Mouse (Mus musculus) kidney, adult 8-10 months (tissue): ENCODE measurements around the gene Pde2a.

ENCODE experiments used
- DNase-seq, 2 experiments: peaks; one replicate each; pipeline ENCODE4 v3.0.0; 2022

Gene Pde2a

GRCm38 (mm10) chr7:101477200-101477599, 55.7 kb downstream of the Pde2a start:
- no peak for DNase-seq

- no peak for DNase-seq
Observed at GRCm38 (mm10) chr7:101478099-101478498, 56.6 kb downstream of the Pde2a start.

- no peak for DNase-seq
Observed at GRCm38 (mm10) chr7:101479841-101480240, 58.4 kb downstream of the Pde2a start.

GRCm38 (mm10) chr7:101480671-101481070, 59.2 kb downstream of the Pde2a start:
- no peak for DNase-seq

- peak in 1 of 2 experiments; percentile 41 for DNase-seq
Observed at GRCm38 (mm10) chr7:101481872-101482498, 60.5 kb downstream of the Pde2a start.

GRCm38 (mm10) chr7:101482499-101483081, 61.1 kb downstream of the Pde2a start:
- DNase-seq = no peak

GRCm38 (mm10) chr7:101483498-101484115, 62.1 kb downstream of the Pde2a start:
- no peak for DNase-seq

GRCm38 (mm10) chr7:101487102-101487501, 65.6 kb downstream of the Pde2a start:
- DNase-seq = no peak

GRCm38 (mm10) chr7:101490952-101491351, 69.5 kb downstream of the Pde2a start:
- peak; percentile 18 to 54 for DNase-seq

- no peak for DNase-seq
Observed at GRCm38 (mm10) chr7:101498385-101498784, 76.9 kb downstream of the Pde2a start.

- no peak for DNase-seq
Observed at GRCm38 (mm10) chr7:101499251-101499650, 77.8 kb downstream of the Pde2a start.

GRCm38 (mm10) chr7:101499701-101500100, 78.2 kb downstream of the Pde2a start:
- DNase-seq = no peak

GRCm38 (mm10) chr7:101501236-101501635, 79.7 kb downstream of the Pde2a start:
- no peak for DNase-seq

- DNase-seq = no peak
Observed at GRCm38 (mm10) chr7:101501675-101502074, 80.2 kb downstream of the Pde2a start.

GRCm38 (mm10) chr7:101503351-101503750, 81.9 kb downstream of the Pde2a start:
- DNase-seq = peak; percentile 54 to 75

GRCm38 (mm10) chr7:101503803-101504202, 82.3 kb downstream of the Pde2a start:
- no peak for DNase-seq

- DNase-seq = no peak
Observed at GRCm38 (mm10) chr7:101504507-101504906, 83.0 kb downstream of the Pde2a start.

GRCm38 (mm10) chr7:101509212-101509611, 87.7 kb downstream of the Pde2a start:
- no peak for DNase-seq

- DNase-seq = no peak
Observed at GRCm38 (mm10) chr7:101513655-101514054, 92.2 kb downstream of the Pde2a start.

GRCm38 (mm10) chr7:101514768-101515167, 93.3 kb downstream of the Pde2a start:
- DNase-seq = no peak

GRCm38 (mm10) chr7:101515295-101515694, 93.8 kb downstream of the Pde2a start:
- DNase-seq = no peak

GRCm38 (mm10) chr7:101516460-101516859, 95.0 kb downstream of the Pde2a start:
- DNase-seq = no peak

GRCm38 (mm10) chr7:101521696-101522095, 100.2 kb downstream of the Pde2a start:
- no peak for DNase-seq

- DNase-seq = no peak
Observed at GRCm38 (mm10) chr7:101523205-101523604, 101.7 kb downstream of the Pde2a start.
